Mouse (Mus musculus) embryonic fibroblast, embryonic 13.5 days (primary cell): ENCODE results near the gene Gstm4.

ENCODE experiments used
- CTCF ChIP-seq: IDR thresholded peaks from 2 replicates; pipeline ENCODE4 v1.5.1; 2011; ENCODE audit warnings: mild to moderate bottlenecking, control low read depth, low read length, moderate library complexity, borderline replicate concordance; ENCODE audit not compliant: insufficient read depth
- POLR2A ChIP-seq: IDR thresholded peaks from 2 replicates; pipeline ENCODE4 v1.6.1; 2011; ENCODE audit warnings: low read depth, mild to moderate bottlenecking, control low read depth, low read length, moderate library complexity

- TF ChIP-seq POLR2A, result no peak
- no peak for TF ChIP-seq CTCF
Measured at GRCm38 (mm10) chr3:108076836-108077235, 32.1 kb upstream of the Gstm4 start.
